ENCODE assay signal across 1 mouse cellular context in the genomic region with DNA sequence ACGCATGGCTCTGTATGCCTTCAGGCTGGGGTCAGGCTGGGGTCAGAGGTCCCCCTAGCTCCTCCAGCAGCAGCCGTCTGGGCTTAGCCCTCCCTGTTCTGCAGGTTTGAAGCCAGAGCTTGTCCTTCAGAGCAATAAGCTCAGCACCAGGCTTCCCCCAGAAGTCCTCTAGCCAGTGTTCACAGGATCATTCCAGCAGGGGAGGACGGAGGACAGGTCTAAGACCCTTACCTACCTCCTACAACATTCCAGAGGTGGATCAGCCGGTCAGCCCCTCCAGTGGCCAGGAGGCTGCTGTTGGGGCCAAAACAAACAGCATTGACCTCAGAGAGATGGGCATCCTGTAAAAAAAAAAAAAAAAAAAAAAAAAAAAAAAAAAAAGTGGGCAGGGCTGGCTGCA.
TF ChIP-seq lines count a peak whose summit lies in the region.

No protein-coding gene starts in this region.

TF ChIP-seq in CH12.LX, 34 proteins besides CTCF, POLR2A, EP300 and RAD21:
- no peak for TF ChIP-seq RCOR1 (conservative IDR thresholded peaks at IDR 0.05; ENCODE audit: low read depth, low read length)
- no peak for TF ChIP-seq TCF12 (IDR thresholded peaks at IDR 0.05; ENCODE audit: low read depth, low read length)
- no peak for TF ChIP-seq SMC3 (IDR thresholded peaks at IDR 0.05; ENCODE audit: low read depth, low read length)
- TF ChIP-seq NELFE (IDR thresholded peaks at IDR 0.05; ENCODE audit: low read depth, low read length): no peak
- TF ChIP-seq MAZ (IDR thresholded peaks at IDR 0.05; ENCODE audit: low read depth, low read length): no peak
- TF ChIP-seq MYC (IDR thresholded peaks at IDR 0.05; ENCODE audit: low read depth, low read length): no peak
- TF ChIP-seq UBTF (IDR thresholded peaks at IDR 0.05; ENCODE audit: low read depth, low read length): no peak
- no peak for TF ChIP-seq NRF1 (IDR thresholded peaks at IDR 0.05; ENCODE audit: low read depth, low read length)
- no peak for TF ChIP-seq USF1 (IDR thresholded peaks at IDR 0.05; ENCODE audit: low read depth, low read length)
- peak; percentile 82; the same call in 1 of the 2 replicates for TF ChIP-seq ZNF384 (IDR thresholded peaks at IDR 0.05; ENCODE audit: low read depth, low read length)
- 0 out of 2 replicates have a peak, but pooled peaks have one; percentile 1 for TF ChIP-seq ETS1 (conservative IDR thresholded peaks at IDR 0.05; ENCODE audit: low read depth, low read length)
- TF ChIP-seq KAT2A (IDR thresholded peaks at IDR 0.05; ENCODE audit: insufficient replicate concordance, low read length): no peak
- TF ChIP-seq ZC3H11A (IDR thresholded peaks at IDR 0.05; ENCODE audit: low read depth, low read length): no peak
